Mouse (Mus musculus) E14TG2a.4 (cell line): ENCODE results near the gene Kiz.

Source experiments
- H3K27me3 ChIP-seq: 2 replicates; pipeline ENCODE4 v1.6.1; 2014; ENCODE audit warnings: low read length, control low read depth; ENCODE audit not compliant: insufficient read depth
- H3K36me3 ChIP-seq: 2 replicates; pipeline ENCODE4 v1.6.1; 2014; ENCODE audit warnings: low read length, control low read depth; ENCODE audit not compliant: insufficient read depth
- H3K4me1 ChIP-seq: replicated peaks from 2 replicates; pipeline ENCODE4 v1.6.1; 2014; ENCODE audit warnings: low read depth, low read length, control low read depth
- H3K4me3 ChIP-seq: replicated peaks from 2 replicates; pipeline ENCODE4 v1.5.1; 2014; ENCODE audit warnings: mild to moderate bottlenecking, low read length
- H3K9me3 ChIP-seq: 2 replicates; pipeline ENCODE4 v1.6.1; 2014; ENCODE audit warnings: low read length, control low read depth
- CTCF ChIP-seq: conservative IDR thresholded peaks from 2 replicates; pipeline ENCODE4 v1.5.1; 2014; ENCODE audit warnings: low read length
- NANOG ChIP-seq: IDR thresholded peaks from 2 replicates; pipeline ENCODE4 v1.6.1; 2014; ENCODE audit warnings: borderline replicate concordance, low read length, mixed read lengths
- POU5F1 ChIP-seq: IDR thresholded peaks from 2 replicates; pipeline ENCODE4 v1.6.1; 2014; ENCODE audit warnings: low read length, borderline replicate concordance

The Kiz gene

DNA sequence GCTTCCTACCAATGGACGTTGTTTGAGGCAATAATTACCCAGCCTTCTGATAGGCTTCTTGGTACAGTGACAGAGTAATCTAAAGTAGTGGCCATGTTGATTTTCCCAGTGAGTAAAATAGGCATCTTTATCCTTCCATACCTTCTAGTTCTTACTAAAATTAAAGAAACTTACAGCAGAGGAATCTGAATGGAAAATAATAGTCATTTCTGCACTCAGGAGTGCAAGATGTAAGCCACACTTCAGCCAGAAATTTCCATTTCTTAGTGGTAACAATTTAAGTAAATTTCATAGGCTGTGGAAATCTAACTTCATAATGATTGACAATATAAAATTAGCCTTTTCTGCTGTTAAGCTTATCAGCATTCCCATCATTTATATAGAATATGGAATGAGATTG, 69.6 kb downstream of the Kiz start:
- Histone ChIP-seq H3K4me3 (no peak overlapping the region), H3K27me3 (peaks cover 16% of the 10 kb centered on the region), H3K36me3 (0 out of 2 replicates have a peak, but pooled peaks cover 10% of the 10 kb centered on the region), H3K9me3 (peaks cover 38% of the 10 kb centered on the region), H3K4me1 (peaks cover 24% of the 10 kb centered on the region)
- TF ChIP-seq CTCF: no peak
- no peak for TF ChIP-seq POU5F1
- no peak for TF ChIP-seq NANOG

DNA sequence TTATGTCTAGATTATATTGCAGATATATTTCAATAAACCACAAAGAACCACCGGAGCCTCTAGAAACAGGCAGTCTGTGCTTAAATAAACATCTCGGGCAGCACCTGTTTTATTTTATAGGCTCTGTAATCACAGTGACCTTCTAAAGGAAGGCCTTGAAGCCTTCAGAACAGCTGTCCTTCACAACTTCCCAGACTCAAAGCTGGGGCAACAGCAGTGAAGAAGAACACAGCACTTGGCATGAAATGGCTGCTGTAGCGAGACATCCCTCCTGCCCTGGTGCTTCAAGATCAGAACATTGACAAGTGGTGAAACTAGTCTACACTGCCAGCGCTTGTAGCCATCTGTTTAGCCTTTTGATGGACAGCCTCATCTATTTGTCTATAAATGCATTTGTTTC, 70.2 kb downstream of the Kiz start:
- Histone ChIP-seq H3K27me3 (peaks cover 14% of the 10 kb centered on the region), H3K4me3 (no peak overlapping the region), H3K36me3 (0 out of 2 replicates have a peak, but pooled peaks cover 10% of the 10 kb centered on the region), H3K9me3 (peaks cover 38% of the 10 kb centered on the region), H3K4me1 (peaks cover 19% of the 10 kb centered on the region)
- no peak for TF ChIP-seq NANOG
- no peak for TF ChIP-seq CTCF
- no peak for TF ChIP-seq POU5F1

DNA sequence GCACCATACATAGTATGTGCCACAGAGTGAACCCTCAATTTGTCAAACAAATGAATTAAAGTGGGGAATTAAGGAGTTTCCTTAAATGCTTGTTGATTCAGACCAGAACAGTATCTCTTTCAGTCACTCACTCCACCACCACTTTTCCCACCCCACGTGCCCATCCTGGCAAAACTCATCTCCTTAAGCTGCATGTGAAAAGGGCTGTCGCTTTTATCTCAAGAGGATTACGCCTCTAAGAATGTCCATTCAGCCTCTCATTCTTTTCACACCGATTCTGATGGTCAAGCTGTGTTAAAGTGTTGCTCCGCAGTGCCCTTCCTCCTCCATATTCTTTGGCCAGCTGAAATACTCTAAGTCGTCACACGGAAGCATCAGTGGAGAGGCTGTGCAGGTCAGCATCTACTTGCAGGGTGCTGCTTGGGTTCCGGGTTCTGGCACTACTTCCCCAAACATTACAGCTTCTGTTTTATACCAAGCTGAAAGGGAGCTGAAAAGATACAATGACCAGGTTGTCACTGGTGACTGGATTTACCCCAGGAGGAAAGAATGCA, 92.6 kb downstream of the Kiz start:
- no peaks in the 10 kb centered on the region for H3K9me3 ChIP-seq
- H3K36me3 ChIP-seq: no peaks in the 10 kb centered on the region
- 0 out of 2 replicates have a peak, but pooled peaks cover 7% of the 10 kb centered on the region for H3K4me1 ChIP-seq
- no peak overlapping the region for H3K4me3 ChIP-seq
- TF ChIP-seq NANOG (no peak), POU5F1 (no peak), CTCF (no peak)
- H3K27me3 ChIP-seq: no peaks in the 10 kb centered on the region

DNA sequence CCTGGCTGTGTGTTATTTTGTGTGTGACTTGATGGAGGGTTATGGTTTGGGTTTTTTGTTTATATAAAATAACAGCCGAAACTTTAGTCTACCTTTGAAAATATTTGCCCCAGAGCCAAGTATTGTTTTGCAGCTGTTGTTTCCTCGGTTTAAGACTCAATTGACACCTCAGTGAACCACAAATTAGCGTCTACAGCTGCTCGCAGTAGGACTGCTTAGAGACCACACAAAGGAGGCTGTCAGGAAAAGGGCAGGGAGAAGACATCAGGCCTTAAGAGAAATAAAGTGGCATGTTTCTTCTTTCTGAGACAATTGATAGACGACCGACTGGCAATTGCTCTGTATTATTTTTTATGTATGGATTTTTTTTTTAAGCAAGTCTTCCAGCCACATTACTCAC, 100.7 kb downstream of the Kiz start:
- no peak for TF ChIP-seq CTCF
- no peak for TF ChIP-seq NANOG
- TF ChIP-seq POU5F1: no peak
- H3K4me3 ChIP-seq: no peak overlapping the region
- H3K36me3 ChIP-seq: no peaks in the 10 kb centered on the region
- H3K4me1 ChIP-seq: peaks cover 13% of the 10 kb centered on the region
- peaks cover 5% of the 10 kb centered on the region; the same call in 1 of the 2 replicates for H3K9me3 ChIP-seq
- H3K27me3 ChIP-seq: no peaks in the 10 kb centered on the region

DNA sequence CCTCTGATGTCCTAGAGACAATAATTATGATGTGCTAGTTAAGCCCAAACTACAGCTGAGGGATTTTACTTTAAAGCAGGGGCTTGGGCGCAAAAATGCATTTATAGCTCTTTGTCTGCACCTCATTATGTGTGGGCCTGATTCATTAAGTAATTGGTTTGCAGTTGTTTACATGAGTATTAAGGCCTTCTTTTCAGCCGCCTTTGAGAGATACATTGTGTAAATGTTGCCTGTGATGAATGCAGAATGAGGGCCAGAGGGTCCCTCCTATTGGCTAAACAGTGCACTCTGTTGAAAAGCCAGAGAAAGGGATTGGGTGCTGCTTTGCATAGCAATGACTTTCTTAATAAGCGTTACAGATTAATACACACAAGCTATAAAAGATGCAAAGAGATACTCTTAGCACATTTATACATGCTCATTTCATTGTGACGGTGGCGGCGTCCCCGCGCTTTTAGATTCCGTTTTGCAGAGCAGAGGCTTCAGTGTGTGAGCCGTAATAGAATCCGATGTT, 102.8 kb downstream of the Kiz start:
- H3K36me3 ChIP-seq: no peaks in the 10 kb centered on the region
- peaks cover 9% of the 10 kb centered on the region; the same call in 1 of the 2 replicates for H3K9me3 ChIP-seq
- TF ChIP-seq CTCF (no peak), NANOG (no peak), POU5F1 (no peak)
- no peaks in the 10 kb centered on the region for H3K27me3 ChIP-seq
- peak overlapping the region; percentile 32; the same call in 1 of the 2 replicates for H3K4me3 ChIP-seq
- H3K4me1 ChIP-seq: peaks cover 10% of the 10 kb centered on the region

DNA sequence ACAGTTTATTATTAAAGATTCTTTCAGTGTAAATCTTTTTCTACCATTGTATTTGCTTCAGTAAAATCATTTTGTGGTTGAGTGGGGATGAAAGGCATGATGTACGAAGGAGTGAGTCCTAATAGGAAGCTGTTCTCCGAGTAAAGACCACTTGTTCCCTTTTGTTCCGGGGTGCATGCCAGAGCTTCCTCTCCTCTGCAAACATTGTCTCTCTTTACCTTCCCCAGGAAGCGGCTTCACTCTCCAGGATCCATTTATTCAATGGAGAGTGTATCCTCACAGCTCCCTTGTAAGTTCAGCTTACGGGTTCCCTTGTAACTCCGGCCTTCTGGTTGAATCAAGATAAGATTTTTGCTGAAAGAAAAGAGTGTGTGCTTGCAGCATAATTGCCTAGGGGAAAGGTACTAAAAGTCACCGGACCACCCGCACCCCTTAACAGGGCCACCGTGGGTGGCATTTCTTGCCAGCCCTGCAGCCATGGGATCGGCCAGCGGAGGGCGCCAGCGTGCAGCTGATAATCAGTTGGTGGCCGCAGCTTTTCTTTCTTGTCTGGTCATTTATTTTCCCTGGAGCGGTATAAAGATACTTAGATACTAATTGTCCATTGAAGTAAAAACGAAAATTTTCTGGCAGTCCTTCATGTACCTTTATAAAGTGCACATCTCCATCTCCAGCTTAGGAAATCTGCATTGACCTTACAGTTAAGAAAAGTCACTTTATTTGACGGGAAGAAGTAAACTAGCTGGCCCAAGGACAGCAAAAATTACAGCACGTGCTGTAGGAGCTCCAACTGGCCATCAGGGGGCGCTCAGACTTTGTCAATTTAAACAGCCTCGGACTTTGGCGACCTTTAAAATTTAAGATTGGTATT, 103.5 kb downstream of the Kiz start:
- no peaks in the 10 kb centered on the region for H3K36me3 ChIP-seq
- H3K27me3 ChIP-seq: no peaks in the 10 kb centered on the region
- H3K4me3 ChIP-seq: peak overlapping the region; percentile 32; the same call in 1 of the 2 replicates
- TF ChIP-seq NANOG: no peak
- peak; percentile 62 for TF ChIP-seq CTCF
- H3K4me1 ChIP-seq: peaks cover 10% of the 10 kb centered on the region
- H3K9me3 ChIP-seq: peaks cover 14% of the 10 kb centered on the region

DNA sequence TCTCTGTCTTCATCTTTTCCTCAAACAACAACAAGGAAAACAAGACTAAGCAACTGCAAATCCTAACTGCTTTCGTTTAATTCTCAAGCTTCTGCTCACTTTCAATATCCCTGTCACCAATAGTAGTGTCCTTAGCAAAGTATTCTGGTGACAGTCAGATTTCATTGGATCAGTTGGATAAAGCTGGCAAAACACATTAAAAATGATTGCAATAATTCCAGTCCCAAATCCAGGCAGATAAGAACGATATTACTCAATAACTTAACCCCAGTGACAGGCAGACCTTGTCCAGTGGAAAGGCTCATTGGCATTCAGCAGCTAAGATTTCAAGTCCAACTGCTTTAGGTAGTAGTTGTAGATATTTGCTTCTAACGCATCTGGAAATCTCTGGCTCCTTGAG, 119.4 kb downstream of the Kiz start:
- Histone ChIP-seq H3K4me3 (no peak overlapping the region), H3K27me3 (no peaks in the 10 kb centered on the region), H3K9me3 (no peaks in the 10 kb centered on the region), H3K4me1 (no peaks in the 10 kb centered on the region), H3K36me3 (0 out of 2 replicates have a peak, but pooled peaks cover 3% of the 10 kb centered on the region)
- no peak for TF ChIP-seq CTCF
- TF ChIP-seq NANOG: no peak
- no peak for TF ChIP-seq POU5F1

DNA sequence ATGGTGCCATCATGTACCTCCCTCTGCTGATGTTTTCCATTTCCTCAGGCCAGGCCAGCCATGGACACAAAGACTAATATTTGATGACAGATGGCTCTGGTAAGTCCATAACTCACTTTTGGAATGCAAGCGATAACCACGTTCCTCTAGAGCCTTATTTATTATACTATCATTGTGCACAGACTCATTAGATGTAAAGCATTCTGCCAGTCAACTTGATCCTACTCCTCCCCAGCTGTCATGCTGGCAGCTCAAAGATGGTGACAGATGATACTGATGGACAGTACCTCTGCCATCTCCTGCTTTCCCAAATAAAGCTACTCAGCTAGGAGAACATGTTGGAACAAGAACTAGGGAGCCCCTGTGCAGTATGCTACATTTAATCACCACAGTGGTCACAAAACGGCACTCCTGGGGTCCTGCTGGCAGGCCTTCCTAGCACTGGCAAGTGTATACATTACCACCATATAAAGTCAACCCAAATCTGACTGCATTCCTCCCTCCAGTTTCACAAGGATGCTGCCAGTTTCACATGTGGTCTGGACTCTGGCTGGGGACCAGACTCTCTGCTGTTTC, 119.9 kb downstream of the Kiz start:
- Histone ChIP-seq H3K36me3 (0 out of 2 replicates have a peak, but pooled peaks cover under 1% of the 10 kb centered on the region), H3K27me3 (no peaks in the 10 kb centered on the region), H3K9me3 (no peaks in the 10 kb centered on the region), H3K4me1 (no peaks in the 10 kb centered on the region), H3K4me3 (no peak overlapping the region)
- TF ChIP-seq CTCF: no peak
- TF ChIP-seq NANOG: no peak
- no peak for TF ChIP-seq POU5F1
